Mouse (Mus musculus): ENCODE measurements around the gene Usp47. TPM values are rescaled to one million over a fixed set of nuclear protein-coding genes. Genes with fewer than 3 reads are reported as not detected.

Usp47 gene
- total and polyA plus RNA-seq, 3 experiments = 6.4 to 95.9 (median 88.4) TPM

DNA sequence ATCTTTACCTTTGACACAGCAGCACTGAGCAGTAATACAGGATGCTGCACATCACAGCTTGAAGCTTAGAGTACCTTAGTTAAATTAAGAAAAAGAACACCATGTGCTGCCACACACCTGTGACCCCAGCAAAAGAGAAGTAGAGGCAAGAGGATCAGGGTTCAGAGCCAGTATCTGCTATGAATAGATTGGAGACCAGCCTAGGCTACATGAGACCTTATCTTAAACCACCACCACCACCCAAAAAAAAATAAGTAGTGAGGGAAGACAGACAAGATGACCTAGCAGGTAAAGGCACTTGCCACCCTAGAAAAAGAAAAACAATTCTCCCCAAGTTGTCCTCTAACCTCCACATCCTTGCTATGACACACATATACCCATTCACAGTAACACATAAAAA lies 85.5 kb downstream of the Usp47 start:
- Histone ChIP-seq H3K36me3 (replicated peaks) (peaks cover 82% of the 10 kb centered on the region), H3K4me1 (ENCODE audit: insufficient read depth, low read depth, low read length) (no peaks in the 10 kb centered on the region), H3K9me3 (replicated peaks) (no peaks in the 10 kb centered on the region), H3K4me3 (ENCODE audit: low read depth, low read length) (no peak overlapping the region), H3K27me3 (ENCODE audit: insufficient read depth, low read length) (no peaks in the 10 kb centered on the region)
- DNase-seq (ENCODE audit: low spot score) (no peak), ATAC-seq (ENCODE audit: extremely low read depth, insufficient number of reproducible peaks, low FRiP score, poor library complexity, severe bottlenecking) (no peak)
- no peak for TF ChIP-seq TAL1 (conservative IDR thresholded peaks at IDR 0.05; ENCODE audit: low read depth, low read length)
- TF ChIP-seq GATA2 (IDR thresholded peaks at IDR 0.05; ENCODE audit: borderline replicate concordance, low read depth, low read length) = no peak
- TF ChIP-seq POLR2AphosphoS5 (IDR thresholded peaks at IDR 0.05; ENCODE audit: insufficient replicate concordance, low read depth, low read length) = no peak
- no peak for TF ChIP-seq CTCF (IDR thresholded peaks at IDR 0.05; ENCODE audit: low read depth, low read length)
- no peak for TF ChIP-seq GATA1 (IDR thresholded peaks at IDR 0.05; ENCODE audit: borderline replicate concordance, low read length)

DNA sequence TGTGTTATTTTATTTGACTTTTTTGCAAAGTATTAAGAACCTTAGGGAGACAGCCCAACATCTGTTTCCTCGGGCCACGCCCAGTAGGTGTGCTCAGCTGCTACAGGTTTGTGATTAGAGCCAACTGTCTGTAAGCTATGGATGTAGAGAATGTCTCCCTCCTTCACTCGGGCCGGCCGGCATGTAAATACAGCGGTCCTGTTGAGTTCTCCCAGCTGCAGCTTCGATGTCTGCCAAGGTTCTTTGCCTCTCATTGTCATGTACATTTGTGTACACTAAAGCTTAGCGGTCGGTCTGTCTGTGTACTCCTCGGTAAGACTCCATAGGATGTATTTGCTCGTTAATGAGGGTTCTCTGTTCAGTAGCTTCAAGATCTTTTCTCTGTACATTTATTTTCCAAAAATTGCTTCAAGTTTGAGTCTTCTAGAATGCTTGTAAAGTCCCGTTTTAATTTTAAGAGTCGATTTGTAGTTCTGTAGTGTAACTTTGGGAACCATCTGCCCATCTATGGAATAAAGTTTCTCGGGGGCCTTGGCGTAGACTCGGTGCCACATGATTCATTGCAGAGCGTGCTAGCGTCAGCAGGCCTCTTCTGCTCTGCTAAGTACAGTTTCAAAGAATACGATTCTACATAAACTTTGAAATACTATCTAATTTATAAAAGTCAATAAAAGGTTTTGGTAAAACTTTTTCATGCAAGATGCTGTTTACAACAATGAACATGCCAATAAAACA lies 87.5 kb downstream of the Usp47 start:
- H3K4me3 ChIP-seq (ENCODE audit: low read depth, low read length) = no peak overlapping the region
- ATAC-seq (ENCODE audit: extremely low read depth, insufficient number of reproducible peaks, low FRiP score, poor library complexity, severe bottlenecking) (no peak), DNase-seq (ENCODE audit: low spot score) (no peak)
- H3K4me1 ChIP-seq (ENCODE audit: insufficient read depth, low read depth, low read length) = no peaks in the 10 kb centered on the region
- H3K9me3 ChIP-seq (replicated peaks) = no peaks in the 10 kb centered on the region
- H3K27me3 ChIP-seq (ENCODE audit: insufficient read depth, low read length) = no peaks in the 10 kb centered on the region
- peaks cover 63% of the 10 kb centered on the region for H3K36me3 ChIP-seq (replicated peaks)
- TF ChIP-seq GATA1 (IDR thresholded peaks at IDR 0.05; ENCODE audit: borderline replicate concordance, low read length) = no peak
- TF ChIP-seq POLR2AphosphoS5 (IDR thresholded peaks at IDR 0.05; ENCODE audit: insufficient replicate concordance, low read depth, low read length) = no peak
- no peak for TF ChIP-seq GATA2 (IDR thresholded peaks at IDR 0.05; ENCODE audit: borderline replicate concordance, low read depth, low read length)
- TF ChIP-seq TAL1 (conservative IDR thresholded peaks at IDR 0.05; ENCODE audit: low read depth, low read length) = no peak
- no peak for TF ChIP-seq CTCF (IDR thresholded peaks at IDR 0.05; ENCODE audit: low read depth, low read length)

DNA sequence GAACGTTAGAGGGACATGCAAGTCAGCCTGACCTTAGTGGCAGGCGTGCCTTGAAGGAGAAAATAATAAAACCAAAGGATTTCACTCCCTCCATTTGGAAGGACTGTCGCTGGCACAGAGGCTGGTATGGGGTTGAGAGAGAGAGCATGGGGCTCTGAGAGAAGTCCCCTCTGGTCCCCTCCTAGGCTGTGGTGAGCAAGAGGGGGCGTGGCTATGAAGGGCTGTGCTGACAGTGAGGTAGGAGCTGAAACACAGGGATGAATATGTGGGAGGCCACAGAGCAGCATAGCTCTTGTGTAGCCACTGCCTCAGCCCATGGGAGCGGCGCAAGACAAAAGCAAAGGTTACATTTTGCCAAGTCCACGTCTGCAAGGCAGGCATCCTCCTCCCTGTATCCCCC lies 94.2 kb downstream of the Usp47 start:
- Histone ChIP-seq H3K9me3 (replicated peaks) (no peaks in the 10 kb centered on the region), H3K4me3 (ENCODE audit: low read depth, low read length) (no peak overlapping the region), H3K27me3 (ENCODE audit: insufficient read depth, low read length) (peaks cover 11% of the 10 kb centered on the region; the same call in 1 of the 2 replicates), H3K4me1 (ENCODE audit: insufficient read depth, low read depth, low read length) (no peaks in the 10 kb centered on the region), H3K36me3 (replicated peaks) (peaks cover 4% of the 10 kb centered on the region)
- DNase-seq (ENCODE audit: low spot score) (no peak), ATAC-seq (ENCODE audit: extremely low read depth, insufficient number of reproducible peaks, low FRiP score, poor library complexity, severe bottlenecking) (no peak)
- no peak for TF ChIP-seq GATA2 (IDR thresholded peaks at IDR 0.05; ENCODE audit: borderline replicate concordance, low read depth, low read length)
- TF ChIP-seq TAL1 (conservative IDR thresholded peaks at IDR 0.05; ENCODE audit: low read depth, low read length) = no peak
- TF ChIP-seq POLR2AphosphoS5 (IDR thresholded peaks at IDR 0.05; ENCODE audit: insufficient replicate concordance, low read depth, low read length) = no peak
- TF ChIP-seq GATA1 (IDR thresholded peaks at IDR 0.05; ENCODE audit: borderline replicate concordance, low read length) = no peak

DNA sequence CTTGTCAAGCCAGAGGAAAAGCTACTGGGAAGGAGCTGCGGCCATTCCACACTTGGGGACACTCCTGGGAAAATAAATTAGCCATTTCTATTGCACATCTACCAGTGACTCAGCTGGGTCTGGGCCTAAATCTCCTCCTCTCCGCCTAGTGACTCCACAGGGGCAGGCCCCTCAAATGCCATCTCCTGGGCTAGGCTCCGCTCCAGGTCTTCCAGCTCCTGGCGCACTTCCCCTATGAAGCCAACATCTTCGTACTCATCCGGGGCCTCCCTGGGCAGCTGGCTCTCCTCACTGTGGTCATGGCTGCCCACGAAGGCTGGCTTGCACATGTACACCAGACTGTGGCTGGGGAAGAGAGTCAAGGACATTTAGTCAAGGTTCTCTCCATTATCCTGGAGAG lies 94.8 kb downstream of the Usp47 start:
- H3K9me3 ChIP-seq (replicated peaks) = no peaks in the 10 kb centered on the region
- H3K27me3 ChIP-seq (ENCODE audit: insufficient read depth, low read length) = peaks cover 12% of the 10 kb centered on the region; the same call in 1 of the 2 replicates
- no peak for DNase-seq (ENCODE audit: low spot score)
- no peaks in the 10 kb centered on the region for H3K4me1 ChIP-seq (ENCODE audit: insufficient read depth, low read depth, low read length)
- no peak overlapping the region for H3K4me3 ChIP-seq (ENCODE audit: low read depth, low read length)
- TF ChIP-seq GATA2 (IDR thresholded peaks at IDR 0.05; ENCODE audit: borderline replicate concordance, low read depth, low read length) (no peak), TAL1 (conservative IDR thresholded peaks at IDR 0.05; ENCODE audit: low read depth, low read length) (no peak), POLR2AphosphoS5 (IDR thresholded peaks at IDR 0.05; ENCODE audit: insufficient replicate concordance, low read depth, low read length) (no peak), CTCF (IDR thresholded peaks at IDR 0.05; ENCODE audit: low read depth, low read length) (no peak), GATA1 (IDR thresholded peaks at IDR 0.05; ENCODE audit: borderline replicate concordance, low read length) (no peak)
- H3K36me3 ChIP-seq (replicated peaks) = no peaks in the 10 kb centered on the region
- no peak for ATAC-seq (ENCODE audit: extremely low read depth, insufficient number of reproducible peaks, low FRiP score, poor library complexity, severe bottlenecking)

DNA sequence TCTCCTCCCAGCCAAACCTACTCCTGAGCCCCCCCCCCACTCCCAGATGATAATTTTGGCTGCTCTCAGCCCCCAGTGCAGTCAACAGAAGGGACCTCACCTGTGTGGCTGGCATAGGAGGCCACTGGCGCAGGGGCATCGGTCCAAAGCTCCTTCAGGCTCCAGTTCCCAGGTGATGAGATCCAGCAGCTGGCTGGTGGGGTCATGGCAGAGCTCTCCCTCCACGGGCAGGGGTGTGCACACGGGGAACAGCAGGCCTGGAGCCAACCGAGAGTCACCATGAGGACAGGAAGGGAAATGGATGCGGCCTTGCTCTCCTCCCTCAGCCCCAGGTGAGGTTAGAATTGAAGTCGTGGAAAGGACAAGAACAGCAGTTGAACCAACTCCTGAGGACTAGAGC lies 95.9 kb downstream of the Usp47 start:
- no peak for ATAC-seq (ENCODE audit: extremely low read depth, insufficient number of reproducible peaks, low FRiP score, poor library complexity, severe bottlenecking)
- H3K4me1 ChIP-seq (ENCODE audit: insufficient read depth, low read depth, low read length) = no peaks in the 10 kb centered on the region
- no peak overlapping the region for H3K4me3 ChIP-seq (ENCODE audit: low read depth, low read length)
- no peak for DNase-seq (ENCODE audit: low spot score)
- TF ChIP-seq GATA1 (IDR thresholded peaks at IDR 0.05; ENCODE audit: borderline replicate concordance, low read length) (no peak), TAL1 (conservative IDR thresholded peaks at IDR 0.05; ENCODE audit: low read depth, low read length) (no peak), CTCF (IDR thresholded peaks at IDR 0.05; ENCODE audit: low read depth, low read length) (no peak), GATA2 (IDR thresholded peaks at IDR 0.05; ENCODE audit: borderline replicate concordance, low read depth, low read length) (no peak), POLR2AphosphoS5 (IDR thresholded peaks at IDR 0.05; ENCODE audit: insufficient replicate concordance, low read depth, low read length) (no peak)
- H3K27me3 ChIP-seq (ENCODE audit: insufficient read depth, low read length) = peaks cover 21% of the 10 kb centered on the region; the same call in 1 of the 2 replicates
- no peaks in the 10 kb centered on the region for H3K9me3 ChIP-seq (replicated peaks)
- H3K36me3 ChIP-seq (replicated peaks) = no peaks in the 10 kb centered on the region

DNA sequence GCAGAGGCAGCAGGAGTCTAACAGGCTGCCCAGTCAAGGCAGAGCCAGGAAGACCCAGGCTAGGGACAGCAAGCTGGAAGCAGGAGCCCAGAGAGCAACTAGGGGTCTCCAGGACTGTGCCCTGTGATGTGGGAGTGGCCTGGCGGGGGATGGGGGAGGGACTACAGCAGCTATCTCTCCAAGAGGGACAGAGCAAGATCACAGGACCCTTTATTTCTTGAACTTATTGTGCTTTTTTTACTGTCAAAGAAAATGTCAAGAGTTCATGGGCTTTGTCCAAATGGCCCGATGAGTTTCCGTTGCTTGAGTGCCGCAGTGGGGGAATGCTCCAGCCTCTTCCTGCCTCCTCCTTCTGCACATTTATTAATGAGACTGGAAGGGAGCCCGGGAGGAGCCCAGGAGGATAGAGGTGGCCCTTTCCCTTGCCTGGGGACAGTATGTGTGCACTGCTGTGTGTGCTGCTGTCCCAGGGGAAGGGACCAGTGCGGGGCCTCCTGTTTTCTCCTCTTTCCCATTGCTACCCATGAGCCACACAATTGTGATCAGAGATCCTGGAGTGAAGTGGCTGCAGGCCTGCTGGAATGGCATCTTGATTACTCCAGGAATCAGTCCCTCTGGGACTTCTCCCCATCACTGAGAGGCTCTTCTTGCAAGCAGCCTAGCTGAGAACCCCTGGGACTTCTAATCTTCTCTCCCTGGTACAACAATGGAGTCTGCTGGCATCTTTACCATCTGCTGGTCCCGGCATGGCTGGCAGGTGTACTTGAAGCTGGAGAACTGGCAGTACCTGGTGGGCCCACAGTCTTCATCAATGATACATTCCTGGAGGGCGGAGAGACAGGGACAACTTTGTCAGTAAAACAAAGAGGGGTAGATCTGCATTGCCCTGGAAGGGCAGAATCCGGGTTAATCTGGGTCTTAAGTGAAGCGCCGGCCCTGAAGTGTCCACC lies 97.8 kb downstream of the Usp47 start:
- Histone ChIP-seq H3K36me3 (replicated peaks) (no peaks in the 10 kb centered on the region), H3K9me3 (replicated peaks) (no peaks in the 10 kb centered on the region), H3K27me3 (ENCODE audit: insufficient read depth, low read length) (peaks cover 23% of the 10 kb centered on the region; the same call in 1 of the 2 replicates), H3K4me1 (ENCODE audit: insufficient read depth, low read depth, low read length) (no peaks in the 10 kb centered on the region), H3K4me3 (ENCODE audit: low read depth, low read length) (no peak overlapping the region)
- ATAC-seq (ENCODE audit: extremely low read depth, insufficient number of reproducible peaks, low FRiP score, poor library complexity, severe bottlenecking) (no peak), DNase-seq (ENCODE audit: low spot score) (no peak)
- TF ChIP-seq TAL1 (conservative IDR thresholded peaks at IDR 0.05; ENCODE audit: low read depth, low read length) = no peak
- no peak for TF ChIP-seq GATA2 (IDR thresholded peaks at IDR 0.05; ENCODE audit: borderline replicate concordance, low read depth, low read length)
- no peak for TF ChIP-seq POLR2AphosphoS5 (IDR thresholded peaks at IDR 0.05; ENCODE audit: insufficient replicate concordance, low read depth, low read length)
- no peak for TF ChIP-seq CTCF (IDR thresholded peaks at IDR 0.05; ENCODE audit: low read depth, low read length)
- TF ChIP-seq GATA1 (IDR thresholded peaks at IDR 0.05; ENCODE audit: borderline replicate concordance, low read length) = no peak

Data from G1E (cell line).